Mouse (Mus musculus): ENCODE data around the gene Aox1.

Gene Aox1

GRCm38 (mm10) chr1:58107066-58107465 is 77.3 kb downstream of the Aox1 start:
- DNase-seq (ENCODE audit: low read depth in 2 of 2, low spot score in 2 of 2), result no peak

GRCm38 (mm10) chr1:58110241-58110640 is 80.5 kb downstream of the Aox1 start:
- no peak for DNase-seq (ENCODE audit: low read depth in 2 of 2, low spot score in 2 of 2)

GRCm38 (mm10) chr1:58111315-58111714 is 81.6 kb downstream of the Aox1 start:
- DNase-seq (ENCODE audit: low read depth in 2 of 2, low spot score in 2 of 2), result no peak

- DNase-seq (ENCODE audit: low read depth in 2 of 2, low spot score in 2 of 2), result no peak
Observed at GRCm38 (mm10) chr1:58112880-58113279, 83.1 kb downstream of the Aox1 start, which contains the start of gene Aox3. TSS of gene Aox3 (plus strand) at chr1:58113130.

- DNase-seq (ENCODE audit: low read depth in 2 of 2, low spot score in 2 of 2), result no peak
Observed at GRCm38 (mm10) chr1:58113441-58113840, 83.7 kb downstream of the Aox1 start.

- DNase-seq (ENCODE audit: low read depth in 2 of 2, low spot score in 2 of 2), result no peak
Observed at GRCm38 (mm10) chr1:58114021-58114560, 84.4 kb downstream of the Aox1 start.

GRCm38 (mm10) chr1:58114666-58115375 is 85.1 kb downstream of the Aox1 start:
- DNase-seq (ENCODE audit: low read depth in 2 of 2, low spot score in 2 of 2), result no peak

GRCm38 (mm10) chr1:58118231-58118630 is 88.5 kb downstream of the Aox1 start:
- DNase-seq (ENCODE audit: low read depth in 2 of 2, low spot score in 2 of 2), result no peak

- no peak for DNase-seq (ENCODE audit: low read depth in 2 of 2, low spot score in 2 of 2)
Observed at GRCm38 (mm10) chr1:58124901-58125300, 95.2 kb downstream of the Aox1 start.

GRCm38 (mm10) chr1:58137891-58138290 is 108.2 kb downstream of the Aox1 start:
- DNase-seq (ENCODE audit: low read depth in 2 of 2, low spot score in 2 of 2), result no peak

- DNase-seq (ENCODE audit: low read depth in 2 of 2, low spot score in 2 of 2), result no peak
Observed at GRCm38 (mm10) chr1:58138986-58139385, 109.3 kb downstream of the Aox1 start.

GRCm38 (mm10) chr1:58140607-58141006 is 110.9 kb downstream of the Aox1 start:
- DNase-seq (ENCODE audit: low read depth in 2 of 2, low spot score in 2 of 2), result no peak

GRCm38 (mm10) chr1:58144384-58145069 is 114.8 kb downstream of the Aox1 start:
- no peak for DNase-seq (ENCODE audit: low read depth in 2 of 2, low spot score in 2 of 2)

GRCm38 (mm10) chr1:58146026-58146425 is 116.3 kb downstream of the Aox1 start:
- DNase-seq (ENCODE audit: low read depth in 2 of 2, low spot score in 2 of 2), result no peak

GRCm38 (mm10) chr1:58147776-58148175 is 118.0 kb downstream of the Aox1 start:
- no peak for DNase-seq (ENCODE audit: low read depth in 2 of 2, low spot score in 2 of 2)

GRCm38 (mm10) chr1:58152247-58152646 is 122.5 kb downstream of the Aox1 start:
- DNase-seq (ENCODE audit: low read depth in 2 of 2, low spot score in 2 of 2), result no peak
